Mouse (Mus musculus): ENCODE data around the gene Trat1. TPM values are rescaled to one million over a fixed set of nuclear protein-coding genes. Genes with fewer than 3 reads are reported as not detected.

The Trat1 gene
- not detected in 2 replicates for polyA plus RNA-seq (2012)

DNA sequence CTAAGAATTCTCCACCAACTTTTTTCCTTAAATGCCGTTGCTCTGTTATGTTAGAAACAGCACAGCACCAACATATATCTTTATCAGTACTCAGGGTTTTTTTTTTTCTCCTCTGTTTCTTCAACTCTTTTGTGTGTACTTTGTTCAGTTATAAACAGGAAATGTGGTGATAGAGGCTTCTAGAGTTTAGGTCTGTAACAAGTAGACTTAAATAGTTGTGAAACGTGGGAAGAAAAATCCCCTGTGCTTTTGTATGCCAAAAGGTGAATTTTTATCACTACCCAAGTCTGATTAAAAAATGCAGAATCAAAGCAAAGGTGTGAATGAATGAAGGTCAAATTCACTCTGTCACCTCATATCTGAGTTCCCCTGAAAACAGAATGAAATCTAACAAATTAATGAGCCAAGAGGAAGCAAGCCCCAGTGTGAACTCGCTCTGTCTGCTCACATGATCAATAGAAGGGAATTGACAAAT lies at the start of gene Trat1:
Trat1 (minus strand) TSS at position 51 of the 475 bp plus-strand sequence.
- Histone ChIP-seq H3K4me3 (replicated peaks) (no peak within 1 kb of the TSS), H3K27me3 (ENCODE audit: control insufficient read depth) (no peaks in the 10 kb centered on the region), H3K36me3 (ENCODE audit: control insufficient read depth) (no peaks in the 10 kb centered on the region), H3K9me3 (ENCODE audit: control insufficient read depth, low read length) (no peaks in the 10 kb centered on the region), H3K4me1 (ENCODE audit: control insufficient read depth) (no peaks in the 10 kb centered on the region)
- TF ChIP-seq GATA1 (IDR thresholded peaks at IDR 0.05; ENCODE audit: low read length): no peak
- TF ChIP-seq TAL1 (IDR thresholded peaks at IDR 0.05; ENCODE audit: low read length): no peak

DNA sequence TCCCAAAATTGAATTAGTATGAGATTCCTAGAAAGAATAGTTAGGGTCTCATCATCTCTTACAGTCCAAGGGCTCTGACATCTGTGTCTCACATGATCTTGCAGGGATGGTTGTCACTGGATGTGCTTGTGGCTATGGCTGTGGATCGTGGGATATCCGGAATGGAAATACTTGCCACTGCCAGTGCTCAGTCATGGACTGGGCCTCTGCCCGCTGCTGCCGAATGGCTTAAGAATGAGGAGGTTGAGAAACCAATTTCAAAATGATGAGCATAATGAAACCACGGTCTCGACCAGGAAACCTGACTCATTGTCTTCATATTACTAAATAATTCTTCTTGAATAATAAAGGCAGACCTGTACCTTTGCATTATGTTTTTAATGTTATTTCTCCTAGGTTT lies 46.7 kb upstream of the Trat1 start:
- Histone ChIP-seq H3K4me1 (ENCODE audit: control insufficient read depth) (no peaks in the 10 kb centered on the region), H3K36me3 (ENCODE audit: control insufficient read depth) (no peaks in the 10 kb centered on the region), H3K4me3 (replicated peaks) (no peak overlapping the region), H3K9me3 (ENCODE audit: control insufficient read depth, low read length) (no peaks in the 10 kb centered on the region), H3K27me3 (ENCODE audit: control insufficient read depth) (no peaks in the 10 kb centered on the region)
- TF ChIP-seq TAL1 (IDR thresholded peaks at IDR 0.05; ENCODE audit: low read length) (no peak), GATA1 (IDR thresholded peaks at IDR 0.05; ENCODE audit: low read length) (no peak)

DNA sequence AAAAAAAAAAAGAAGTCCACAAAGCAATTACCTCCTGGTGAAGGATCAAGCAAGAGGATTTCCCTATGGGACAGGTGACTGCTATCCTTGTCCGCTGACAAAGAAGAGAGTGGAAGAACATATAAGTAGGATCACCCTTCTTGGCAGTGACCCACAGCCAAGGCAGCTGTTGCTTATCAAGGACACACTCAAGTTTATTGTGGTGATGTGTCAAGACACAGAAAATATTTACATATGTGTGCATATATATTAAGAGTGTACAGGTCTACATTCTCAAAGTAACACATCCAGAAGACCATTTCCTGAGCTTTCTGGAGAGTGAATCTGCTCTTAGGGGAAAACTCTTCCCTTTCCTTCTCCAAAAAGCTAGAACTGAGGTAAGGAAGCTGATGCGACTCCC lies 44.9 kb upstream of the Trat1 start, which contains the start of gene Retnlb:
Retnlb (plus strand) TSS at position 162 of the 400 bp plus-strand sequence.
- no peak for TF ChIP-seq GATA1 (IDR thresholded peaks at IDR 0.05; ENCODE audit: low read length)
- no peak for TF ChIP-seq TAL1 (IDR thresholded peaks at IDR 0.05; ENCODE audit: low read length)
- no peaks in the 10 kb centered on the region for H3K27me3 ChIP-seq (ENCODE audit: control insufficient read depth)
- H3K9me3 ChIP-seq (ENCODE audit: control insufficient read depth, low read length): no peaks in the 10 kb centered on the region
- no peaks in the 10 kb centered on the region for H3K4me1 ChIP-seq (ENCODE audit: control insufficient read depth)
- no peak within 1 kb of the TSS for H3K4me3 ChIP-seq (replicated peaks)
- no peaks in the 10 kb centered on the region for H3K36me3 ChIP-seq (ENCODE audit: control insufficient read depth)

DNA sequence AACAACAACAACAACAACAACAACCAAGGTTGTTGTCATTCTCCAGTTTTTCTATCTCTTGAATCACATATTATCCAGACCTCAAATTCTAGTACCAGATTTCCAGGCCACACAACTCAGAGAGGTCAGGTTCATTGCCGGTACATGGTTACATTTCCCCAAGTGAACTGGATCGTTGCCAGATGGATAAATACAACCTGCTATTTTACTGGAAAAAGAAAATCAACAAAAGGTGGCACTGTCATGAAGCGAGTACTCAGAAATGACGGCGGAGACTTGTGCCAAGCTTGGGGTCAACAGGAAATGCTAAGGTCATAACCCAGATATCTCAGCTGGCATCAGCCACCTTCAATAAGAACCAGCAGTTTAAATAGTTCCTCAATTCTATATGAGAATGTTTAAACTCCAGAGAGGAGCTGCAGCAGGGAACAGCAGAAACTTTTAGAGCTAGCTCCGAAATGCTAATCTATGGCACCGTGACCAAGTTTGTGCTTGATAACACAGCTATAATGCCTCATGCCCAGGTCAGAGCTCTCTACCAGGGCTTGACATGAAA lies 40.1 kb upstream of the Trat1 start:
- TF ChIP-seq TAL1 (IDR thresholded peaks at IDR 0.05; ENCODE audit: low read length): no peak
- no peak for TF ChIP-seq GATA1 (IDR thresholded peaks at IDR 0.05; ENCODE audit: low read length)
- Histone ChIP-seq H3K4me1 (ENCODE audit: control insufficient read depth) (no peaks in the 10 kb centered on the region), H3K4me3 (replicated peaks) (no peak overlapping the region), H3K27me3 (ENCODE audit: control insufficient read depth) (no peaks in the 10 kb centered on the region), H3K9me3 (ENCODE audit: control insufficient read depth, low read length) (no peaks in the 10 kb centered on the region), H3K36me3 (ENCODE audit: control insufficient read depth) (no peaks in the 10 kb centered on the region)

DNA sequence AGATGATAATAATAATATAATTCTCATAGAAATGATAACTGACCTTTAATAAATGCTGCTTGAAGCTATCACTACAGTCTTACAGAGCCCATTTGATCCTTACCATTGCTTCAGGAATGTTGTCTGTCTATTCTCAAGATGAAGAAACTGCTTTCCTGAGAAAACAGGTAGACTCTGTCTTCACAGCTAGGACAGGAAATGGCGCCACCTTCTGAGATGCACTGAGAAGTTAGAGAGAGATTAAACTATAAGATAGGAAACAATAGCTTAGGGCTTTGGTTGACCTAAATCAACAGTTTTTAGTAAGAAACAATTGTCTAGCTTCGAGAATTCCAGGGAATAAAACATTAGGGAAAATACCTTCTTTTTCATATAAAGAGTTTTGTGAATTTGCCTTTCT lies 37.6 kb upstream of the Trat1 start:
- no peaks in the 10 kb centered on the region for H3K36me3 ChIP-seq (ENCODE audit: control insufficient read depth)
- H3K27me3 ChIP-seq (ENCODE audit: control insufficient read depth): no peaks in the 10 kb centered on the region
- no peaks in the 10 kb centered on the region for H3K4me1 ChIP-seq (ENCODE audit: control insufficient read depth)
- no peak overlapping the region for H3K4me3 ChIP-seq (replicated peaks)
- no peaks in the 10 kb centered on the region for H3K9me3 ChIP-seq (ENCODE audit: control insufficient read depth, low read length)
- TF ChIP-seq GATA1 (IDR thresholded peaks at IDR 0.05; ENCODE audit: low read length): no peak
- TF ChIP-seq TAL1 (IDR thresholded peaks at IDR 0.05; ENCODE audit: low read length): no peak

DNA sequence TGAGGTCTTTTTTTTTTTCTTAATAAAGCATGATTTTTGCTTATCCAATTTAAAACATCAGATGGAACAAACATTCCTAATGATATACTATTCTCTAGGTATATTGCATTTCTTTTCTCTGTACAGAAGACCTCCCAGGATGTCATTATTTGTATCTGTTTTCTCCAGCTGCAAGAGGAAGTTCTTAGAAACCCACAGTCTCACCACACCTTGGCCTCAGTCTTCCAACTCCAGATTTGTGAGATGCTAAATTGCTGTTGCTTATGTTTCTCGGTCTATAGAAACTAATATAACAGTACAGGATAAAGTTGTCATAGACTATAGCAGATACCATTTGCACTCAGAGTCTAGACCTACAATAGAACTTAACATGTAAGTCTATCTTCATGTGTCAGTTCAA lies 34.7 kb upstream of the Trat1 start:
- Histone ChIP-seq H3K9me3 (ENCODE audit: control insufficient read depth, low read length) (no peaks in the 10 kb centered on the region), H3K4me3 (replicated peaks) (no peak overlapping the region), H3K4me1 (ENCODE audit: control insufficient read depth) (no peaks in the 10 kb centered on the region), H3K27me3 (ENCODE audit: control insufficient read depth) (no peaks in the 10 kb centered on the region), H3K36me3 (ENCODE audit: control insufficient read depth) (no peaks in the 10 kb centered on the region)
- TF ChIP-seq TAL1 (IDR thresholded peaks at IDR 0.05; ENCODE audit: low read length) (no peak), GATA1 (IDR thresholded peaks at IDR 0.05; ENCODE audit: low read length) (no peak)

DNA sequence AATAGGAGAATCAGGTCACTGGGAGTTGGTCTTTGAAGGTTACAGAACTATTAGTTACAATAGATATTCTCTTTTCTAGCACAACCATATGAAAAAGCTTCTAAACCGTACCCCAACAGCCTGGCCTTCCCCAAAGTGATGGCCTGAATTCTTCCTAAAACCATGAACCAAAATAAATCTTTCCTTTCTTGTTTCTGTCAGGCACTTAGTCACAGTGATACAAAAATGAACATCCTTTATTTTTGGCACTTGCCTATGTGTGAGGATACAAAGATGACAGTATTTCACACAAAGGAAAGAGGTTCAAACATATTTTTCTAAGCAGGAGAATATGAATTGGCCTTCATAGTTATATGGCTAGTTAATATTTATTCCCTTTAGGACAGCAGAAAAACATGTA lies 33.6 kb upstream of the Trat1 start:
- Histone ChIP-seq H3K27me3 (ENCODE audit: control insufficient read depth) (no peaks in the 10 kb centered on the region), H3K4me3 (replicated peaks) (no peak overlapping the region), H3K9me3 (ENCODE audit: control insufficient read depth, low read length) (no peaks in the 10 kb centered on the region), H3K4me1 (ENCODE audit: control insufficient read depth) (no peaks in the 10 kb centered on the region), H3K36me3 (ENCODE audit: control insufficient read depth) (no peaks in the 10 kb centered on the region)
- TF ChIP-seq GATA1 (IDR thresholded peaks at IDR 0.05; ENCODE audit: low read length) (no peak), TAL1 (IDR thresholded peaks at IDR 0.05; ENCODE audit: low read length) (no peak)

DNA sequence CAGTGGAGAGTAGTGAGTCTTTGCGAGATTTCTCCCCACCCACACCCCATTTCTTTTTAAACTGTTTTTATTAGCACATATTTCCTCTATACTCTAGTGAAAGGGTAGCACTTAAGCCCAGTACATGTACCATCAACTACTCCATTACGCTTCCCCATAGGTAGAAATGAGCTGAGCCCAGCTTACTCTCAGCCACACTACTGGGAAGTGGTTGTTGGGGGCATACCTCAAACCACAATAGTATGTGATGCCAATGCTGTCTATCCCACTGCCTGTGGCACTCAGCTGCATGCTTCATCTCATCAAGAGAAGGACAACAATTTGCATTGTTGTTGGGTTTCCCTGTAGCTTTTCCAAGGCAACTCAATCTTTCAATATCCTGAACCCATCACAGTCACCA lies 29.1 kb upstream of the Trat1 start:
- H3K4me1 ChIP-seq (ENCODE audit: control insufficient read depth): no peaks in the 10 kb centered on the region
- H3K9me3 ChIP-seq (ENCODE audit: control insufficient read depth, low read length): no peaks in the 10 kb centered on the region
- no peaks in the 10 kb centered on the region for H3K36me3 ChIP-seq (ENCODE audit: control insufficient read depth)
- H3K27me3 ChIP-seq (ENCODE audit: control insufficient read depth): no peaks in the 10 kb centered on the region
- no peak overlapping the region for H3K4me3 ChIP-seq (replicated peaks)
- TF ChIP-seq TAL1 (IDR thresholded peaks at IDR 0.05; ENCODE audit: low read length) (no peak), GATA1 (IDR thresholded peaks at IDR 0.05; ENCODE audit: low read length) (no peak)

DNA sequence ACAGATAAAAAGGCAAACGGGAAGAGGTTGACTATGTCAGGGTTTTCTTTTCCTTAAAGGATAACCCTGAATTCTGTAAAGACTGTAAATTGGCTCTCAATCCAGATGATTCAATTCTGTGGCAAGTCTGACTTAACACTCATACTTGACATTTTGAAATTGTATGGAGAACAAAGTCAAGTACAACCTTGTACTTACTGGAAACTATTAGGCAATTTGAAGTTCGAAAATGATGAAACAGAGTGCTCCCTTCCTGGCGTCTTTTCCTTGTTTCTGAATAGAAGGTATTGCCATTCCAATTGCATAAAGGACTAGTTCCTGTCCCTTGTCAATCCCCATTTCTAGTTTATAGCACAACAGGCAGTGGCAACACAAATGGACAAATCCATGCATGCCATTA lies 27.6 kb upstream of the Trat1 start:
- Histone ChIP-seq H3K36me3 (ENCODE audit: control insufficient read depth) (no peaks in the 10 kb centered on the region), H3K27me3 (ENCODE audit: control insufficient read depth) (no peaks in the 10 kb centered on the region), H3K9me3 (ENCODE audit: control insufficient read depth, low read length) (no peaks in the 10 kb centered on the region), H3K4me3 (replicated peaks) (no peak overlapping the region), H3K4me1 (ENCODE audit: control insufficient read depth) (no peaks in the 10 kb centered on the region)
- TF ChIP-seq GATA1 (IDR thresholded peaks at IDR 0.05; ENCODE audit: low read length) (no peak), TAL1 (IDR thresholded peaks at IDR 0.05; ENCODE audit: low read length) (no peak)

DNA sequence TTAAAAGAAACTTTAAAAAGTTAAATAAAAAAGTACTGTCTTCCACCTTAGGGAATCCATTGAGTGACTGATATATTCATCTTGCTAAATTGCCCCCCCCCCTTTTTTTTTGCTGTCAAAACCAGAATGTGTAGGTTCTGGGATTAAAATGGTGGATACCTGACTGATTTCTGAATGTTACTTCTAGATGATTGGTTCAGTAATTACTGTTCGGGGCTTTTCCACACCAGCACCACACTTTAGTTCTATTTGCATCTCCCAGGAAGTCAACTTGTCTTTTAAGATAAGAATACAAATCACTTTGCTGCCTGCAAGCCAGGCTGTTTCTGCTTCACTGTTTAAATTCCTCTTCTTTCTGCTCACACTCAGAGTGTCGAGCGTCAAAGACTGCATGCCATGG lies 26.5 kb upstream of the Trat1 start:
- no peaks in the 10 kb centered on the region for H3K9me3 ChIP-seq (ENCODE audit: control insufficient read depth, low read length)
- H3K4me1 ChIP-seq (ENCODE audit: control insufficient read depth): no peaks in the 10 kb centered on the region
- no peaks in the 10 kb centered on the region for H3K27me3 ChIP-seq (ENCODE audit: control insufficient read depth)
- no peaks in the 10 kb centered on the region for H3K36me3 ChIP-seq (ENCODE audit: control insufficient read depth)
- TF ChIP-seq GATA1 (IDR thresholded peaks at IDR 0.05; ENCODE audit: low read length) (no peak), TAL1 (IDR thresholded peaks at IDR 0.05; ENCODE audit: low read length) (no peak)
- H3K4me3 ChIP-seq (replicated peaks): no peak overlapping the region
